Mouse (Mus musculus) gonadal fat pad, adult 2 months (tissue): Measurements from ENCODE around the gene Snx27. TPM values are rescaled to one million over a fixed set of nuclear protein-coding genes. Genes with fewer than 3 reads are reported as not detected.

Experiments
- DNase-seq: peaks from one replicate; pipeline ENCODE4 v3.0.0-alpha.2; 2012; ENCODE audit warnings: low read depth
- polyA plus RNA-seq: library from polyadenylated mRNA; depleted of rRNA; stranded (reverse); fragments of >200 nt; gene quantifications from 2 replicates; pipeline ENCODE4 v1.2.3, GENCODE M21; 2012

Snx27 gene
- polyA plus RNA-seq, 1 experiment, result 7.9 TPM

- DNase-seq, result no peak
Measured at GRCm38 (mm10) chr3:94567242-94567641, 15.3 kb downstream of the Snx27 start.

- no peak for DNase-seq
Measured at GRCm38 (mm10) chr3:94565557-94565956, 17.0 kb downstream of the Snx27 start.

- DNase-seq, result no peak
Measured at GRCm38 (mm10) chr3:94565127-94565526, 17.4 kb downstream of the Snx27 start.

- no peak for DNase-seq
Measured at GRCm38 (mm10) chr3:94564356-94565010, 18.0 kb downstream of the Snx27 start.

- no peak for DNase-seq
Measured at GRCm38 (mm10) chr3:94563163-94563562, 19.4 kb downstream of the Snx27 start.

- DNase-seq, result no peak
Measured at GRCm38 (mm10) chr3:94559931-94560429, 22.5 kb downstream of the Snx27 start.

- DNase-seq, result no peak
Measured at GRCm38 (mm10) chr3:94549041-94549440, 33.5 kb downstream of the Snx27 start.

GRCm38 (mm10) chr3:94537187-94537586, 45.3 kb downstream of the Snx27 start:
- no peak for DNase-seq

- no peak for DNase-seq
Measured at GRCm38 (mm10) chr3:94533968-94534367, 48.5 kb downstream of the Snx27 start.

- no peak for DNase-seq
Measured at GRCm38 (mm10) chr3:94526731-94527130, 55.8 kb downstream of the Snx27 start.

GRCm38 (mm10) chr3:94506664-94507063, 75.9 kb downstream of the Snx27 start:
- no peak for DNase-seq

- no peak for DNase-seq
Measured at GRCm38 (mm10) chr3:94502243-94502642, 80.3 kb downstream of the Snx27 start.

GRCm38 (mm10) chr3:94497162-94497561, 85.4 kb downstream of the Snx27 start:
- no peak for DNase-seq

GRCm38 (mm10) chr3:94487581-94487980, 94.9 kb downstream of the Snx27 start:
- DNase-seq, result no peak

GRCm38 (mm10) chr3:94485922-94486321, 96.6 kb downstream of the Snx27 start:
- no peak for DNase-seq

- no peak for DNase-seq
Measured at GRCm38 (mm10) chr3:94483790-94484439, 98.6 kb downstream of the Snx27 start.

GRCm38 (mm10) chr3:94482764-94483385, 99.6 kb downstream of the Snx27 start:
- no peak for DNase-seq

GRCm38 (mm10) chr3:94481429-94481828, 101.1 kb downstream of the Snx27 start:
- no peak for DNase-seq

GRCm38 (mm10) chr3:94480291-94480884, 102.1 kb downstream of the Snx27 start, which contains the start of gene Riiad1:
Gene Riiad1, minus strand, starts transcription at chr3:94480341.
- no peak for DNase-seq

- no peak for DNase-seq
Measured at GRCm38 (mm10) chr3:94479564-94479963, 103.0 kb downstream of the Snx27 start.

- DNase-seq, result no peak
Measured at GRCm38 (mm10) chr3:94478591-94479169, 103.8 kb downstream of the Snx27 start.

- DNase-seq, result no peak
Measured at GRCm38 (mm10) chr3:94477981-94478422, 104.5 kb downstream of the Snx27 start, which contains the start of gene Celf3. Gene Celf3, plus strand, starts transcription at chr3:94478295.
